Mouse (Mus musculus): ENCODE measurements around the gene Olfr610. TPM values are rescaled to one million over a fixed set of nuclear protein-coding genes. Genes with fewer than 3 reads are reported as not detected.
"Not testable (repeated sequence)": the region's sequence is repeated elsewhere in the genome, so short reads cannot be mapped to it uniquely, and the experiment has no call there.

Gene Olfr610
- total RNA-seq (2021) (not detected), polyA plus RNA-seq (2012; rRNA removed) (not detected in 2 replicates)
- long read RNA-seq, result 0 reads

GRCm38 (mm10) chr7:103512022-103512421, at the start of gene Olfr610:
Gene Olfr610, minus strand, starts transcription at chr7:103512122.
- no peak for DNase-seq

DNA sequence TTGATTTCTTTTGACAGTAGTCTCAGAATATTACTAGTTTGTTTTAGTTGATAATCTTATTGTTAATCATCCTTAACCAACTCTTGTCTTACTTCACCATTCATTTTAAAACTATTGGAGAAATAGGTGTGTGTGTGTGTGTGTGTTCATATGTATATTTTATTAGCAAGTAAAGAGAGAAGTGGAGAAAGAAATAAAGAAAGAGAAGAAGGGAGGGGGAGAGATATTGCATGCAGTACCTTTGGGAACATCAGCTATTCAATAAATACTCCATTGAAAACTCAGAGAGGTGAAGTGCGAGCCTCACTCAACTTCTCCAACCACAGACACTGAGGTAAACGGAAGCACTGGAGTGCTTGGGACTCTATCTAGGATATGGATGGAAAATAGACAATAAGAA, 43.9 kb upstream of the Olfr610 start, which contains the start of gene Olfr615:
Olfr615 (plus strand) TSS at position 301 of the 400 bp plus-strand sequence.
- DNase-seq, result no peak

- no peak for DNase-seq
These were observed 35.9 kb upstream of the Olfr610 start, which contains the start of gene Olfr613 for GRCm38 (mm10) chr7:103547774-103548173. Gene Olfr613, plus strand, starts transcription at chr7:103548074.

- not testable (repeated sequence) for DNase-seq
These were observed 30.7 kb upstream of the Olfr610 start, which contains the start of gene Olfr612 for GRCm38 (mm10) chr7:103542617-103543016. Gene Olfr612, minus strand, starts transcription at chr7:103542717.

- not testable (repeated sequence) for DNase-seq
These were observed 8.8 kb upstream of the Olfr610 start, which contains the start of gene Olfr611 for GRCm38 (mm10) chr7:103520746-103521145. Gene Olfr611, minus strand, starts transcription at chr7:103520846.

- DNase-seq, result no peak
These were observed 14.0 kb downstream of the Olfr610 start, which contains the start of gene Olfr609 for GRCm38 (mm10) chr7:103497962-103498361. Gene Olfr609, minus strand, starts transcription at chr7:103498062.

- not testable (repeated sequence) for DNase-seq
These were observed 34.8 kb downstream of the Olfr610 start for GRCm38 (mm10) chr7:103477106-103477505.

GRCm38 (mm10) chr7:103469577-103469976, 42.3 kb downstream of the Olfr610 start, which contains the start of gene Olfr608:
Gene Olfr608, plus strand, starts transcription at chr7:103469877.
- DNase-seq, result no peak

DNA sequence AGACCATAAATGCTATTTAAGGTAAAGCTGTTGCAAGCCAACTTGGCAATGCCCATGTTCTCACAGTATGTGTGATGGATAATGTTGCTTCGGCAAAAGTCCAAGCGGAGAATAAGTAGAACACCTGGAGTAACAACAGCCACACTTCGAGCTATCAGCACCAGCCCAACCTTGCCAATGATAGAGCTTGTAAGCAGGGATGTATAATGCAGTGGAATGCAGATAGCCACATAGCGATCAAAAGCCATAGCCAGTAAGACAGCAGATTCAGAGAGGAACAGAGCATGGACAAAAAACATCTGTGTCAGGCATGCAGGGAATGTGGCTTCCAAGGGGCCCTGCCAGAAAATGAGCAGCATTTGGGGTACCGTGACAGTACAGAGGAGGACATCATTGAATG, 51.3 kb downstream of the Olfr610 start:
- DNase-seq, result no peak

Other genes starting within 250 kb of the Olfr610 start
- not detected for gene Olfr596, start 206.5 kb downstream of the Olfr610 start, total RNA-seq (2021)
- not detected in 2 replicates for gene Olfr596, start 206.5 kb downstream of the Olfr610 start, polyA plus RNA-seq (2012; rRNA removed)
- not detected for gene Olfr597, start 195.8 kb downstream of the Olfr610 start, total RNA-seq (2021)
- gene Olfr597, start 195.8 kb downstream of the Olfr610 start, polyA plus RNA-seq (2012; rRNA removed), result not detected in 2 replicates
- not detected for gene Olfr598, start 188.6 kb downstream of the Olfr610 start, total RNA-seq (2021)
- not detected in 2 replicates for gene Olfr598, start 188.6 kb downstream of the Olfr610 start, polyA plus RNA-seq (2012; rRNA removed)
- gene Olfr599, start 176.2 kb downstream of the Olfr610 start, total RNA-seq (2021), result not detected
- not detected in 2 replicates for gene Olfr599, start 176.2 kb downstream of the Olfr610 start, polyA plus RNA-seq (2012; rRNA removed)
- not detected for gene Olfr600, start 162.5 kb downstream of the Olfr610 start, total RNA-seq (2021)
- gene Olfr600, start 162.5 kb downstream of the Olfr610 start, polyA plus RNA-seq (2012; rRNA removed), result not detected in 2 replicates
- not detected for gene Olfr601, start 149.5 kb downstream of the Olfr610 start, total RNA-seq (2021)
- not detected in 2 replicates for gene Olfr601, start 149.5 kb downstream of the Olfr610 start, polyA plus RNA-seq (2012; rRNA removed)
- not detected for gene Olfr603, start 125.9 kb downstream of the Olfr610 start, total RNA-seq (2021)
- not detected in 2 replicates for gene Olfr603, start 125.9 kb downstream of the Olfr610 start, polyA plus RNA-seq (2012; rRNA removed)
- not detected for gene Usp17lc, start 97.0 kb downstream of the Olfr610 start, total RNA-seq (2021)
- not detected in 2 replicates for gene Usp17lc, start 97.0 kb downstream of the Olfr610 start, polyA plus RNA-seq (2012; rRNA removed)
- not detected for gene Olfr605, start 66.7 kb downstream of the Olfr610 start, total RNA-seq (2021)
- not detected in 2 replicates for gene Olfr605, start 66.7 kb downstream of the Olfr610 start, polyA plus RNA-seq (2012; rRNA removed)
- gene Olfr606, start 63.1 kb downstream of the Olfr610 start, total RNA-seq (2021), result not detected
- not detected in 2 replicates for gene Olfr606, start 63.1 kb downstream of the Olfr610 start, polyA plus RNA-seq (2012; rRNA removed)
- not detected for gene Olfr607, start 48.0 kb downstream of the Olfr610 start, total RNA-seq (2021)
- gene Olfr607, start 48.0 kb downstream of the Olfr610 start, polyA plus RNA-seq (2012; rRNA removed), result not detected in 2 replicates
- not detected for gene Olfr608, start 42.2 kb downstream of the Olfr610 start, total RNA-seq (2021)
- not detected in 2 replicates for gene Olfr608, start 42.2 kb downstream of the Olfr610 start, polyA plus RNA-seq (2012; rRNA removed)
- gene Olfr609, start 14.1 kb downstream of the Olfr610 start, total RNA-seq (2021), result not detected
- gene Olfr609, start 14.1 kb downstream of the Olfr610 start, polyA plus RNA-seq (2012; rRNA removed), result not detected in 2 replicates
- gene Olfr611, start 8.7 kb upstream of the Olfr610 start, total RNA-seq (2021), result not detected
- not detected in 2 replicates for gene Olfr611, start 8.7 kb upstream of the Olfr610 start, polyA plus RNA-seq (2012; rRNA removed)
- gene Olfr612, start 30.6 kb upstream of the Olfr610 start, total RNA-seq (2021), result not detected
- not detected in 2 replicates for gene Olfr612, start 30.6 kb upstream of the Olfr610 start, polyA plus RNA-seq (2012; rRNA removed)
- gene Olfr613, start 36.0 kb upstream of the Olfr610 start, total RNA-seq (2021), result not detected
- not detected in 2 replicates for gene Olfr613, start 36.0 kb upstream of the Olfr610 start, polyA plus RNA-seq (2012; rRNA removed)
- not detected for gene Olfr615, start 44.0 kb upstream of the Olfr610 start, total RNA-seq (2021)
- not detected in 2 replicates for gene Olfr615, start 44.0 kb upstream of the Olfr610 start, polyA plus RNA-seq (2012; rRNA removed)
- gene Olfr616, start 57.0 kb upstream of the Olfr610 start, total RNA-seq (2021), result not detected
- gene Olfr616, start 57.0 kb upstream of the Olfr610 start, polyA plus RNA-seq (2012; rRNA removed), result not detected in 2 replicates
- gene Olfr617, start 60.9 kb upstream of the Olfr610 start, total RNA-seq (2021), result not detected
- gene Olfr617, start 60.9 kb upstream of the Olfr610 start, polyA plus RNA-seq (2012; rRNA removed), result not detected in 2 replicates
- gene Olfr618, start 78.0 kb upstream of the Olfr610 start, total RNA-seq (2021), result not detected
- gene Olfr618, start 78.0 kb upstream of the Olfr610 start, polyA plus RNA-seq (2012; rRNA removed), result not detected in 2 replicates
- not detected for gene Olfr619, start 88.5 kb upstream of the Olfr610 start, total RNA-seq (2021)
- gene Olfr619, start 88.5 kb upstream of the Olfr610 start, polyA plus RNA-seq (2012; rRNA removed), result not detected in 2 replicates
- not detected for gene Olfr620, start 100.4 kb upstream of the Olfr610 start, total RNA-seq (2021)
- gene Olfr620, start 100.4 kb upstream of the Olfr610 start, polyA plus RNA-seq (2012; rRNA removed), result not detected in 2 replicates
- not detected for gene Olfr622, start 130.6 kb upstream of the Olfr610 start, total RNA-seq (2021)
- gene Olfr622, start 130.6 kb upstream of the Olfr610 start, polyA plus RNA-seq (2012; rRNA removed), result not detected in 2 replicates
- gene Olfr623, start 151.6 kb upstream of the Olfr610 start, total RNA-seq (2021), result not detected
- gene Olfr623, start 151.6 kb upstream of the Olfr610 start, polyA plus RNA-seq (2012; rRNA removed), result not detected in 2 replicates
- not detected for gene Olfr624, start 159.1 kb upstream of the Olfr610 start, total RNA-seq (2021)
- gene Olfr624, start 159.1 kb upstream of the Olfr610 start, polyA plus RNA-seq (2012; rRNA removed), result not detected in 2 replicates
- not detected for gene Olfr625-ps1, start 170.6 kb upstream of the Olfr610 start, total RNA-seq (2021)
- gene Olfr625-ps1, start 170.6 kb upstream of the Olfr610 start, polyA plus RNA-seq (2012; rRNA removed), result not detected in 2 replicates
- gene Olfr243, start 202.5 kb upstream of the Olfr610 start, total RNA-seq (2021), result not detected
- gene Olfr243, start 202.5 kb upstream of the Olfr610 start, polyA plus RNA-seq (2012; rRNA removed), result not detected in 2 replicates
- gene Olfr628, start 218.3 kb upstream of the Olfr610 start, total RNA-seq (2021), result not detected
- gene Olfr628, start 218.3 kb upstream of the Olfr610 start, polyA plus RNA-seq (2012; rRNA removed), result not detected in 2 replicates
- not detected for gene Olfr629, start 232.8 kb upstream of the Olfr610 start, total RNA-seq (2021)
- gene Olfr629, start 232.8 kb upstream of the Olfr610 start, polyA plus RNA-seq (2012; rRNA removed), result not detected in 2 replicates
- gene Olfr630, start 245.2 kb upstream of the Olfr610 start, total RNA-seq (2021), result not detected
- not detected in 2 replicates for gene Olfr630, start 245.2 kb upstream of the Olfr610 start, polyA plus RNA-seq (2012; rRNA removed)